Mouse (Mus musculus) heart, adult 2 months (tissue): ENCODE data around the gene Apoc1. TPM values are rescaled to one million over a fixed set of nuclear protein-coding genes. Genes with fewer than 3 reads are reported as not detected.
A peak's percentile ranks its signal among the peaks of the same experiment; 100 is the strongest.

Source experiments
- DNase-seq, 2 experiments: peaks; one replicate each; pipeline ENCODE4 v3.0.0; 2021
- H3K27ac ChIP-seq: fragments of 200-600 bp; 2 replicates; pipeline ENCODE4 v1.8.1; 2022
- H3K27me3 ChIP-seq: fragments of 200-500 bp; 2 replicates; pipeline ENCODE4 v1.6.1; 2012; ENCODE audit warnings: mild to moderate bottlenecking, low read length, inconsistent platforms, mixed read lengths; ENCODE audit not compliant: control insufficient read depth, insufficient read depth
- H3K36me3 ChIP-seq: fragments of 200-500 bp; 2 replicates; pipeline ENCODE4 v1.6.1; 2012; ENCODE audit warnings: low read length, inconsistent platforms; ENCODE audit not compliant: control insufficient read depth, insufficient read depth
- H3K4me1 ChIP-seq: fragments of 200-500 bp; 2 replicates; pipeline ENCODE4 v1.6.1; 2011; ENCODE audit warnings: low read length; ENCODE audit not compliant: control insufficient read depth, insufficient read depth
- H3K4me3 ChIP-seq: fragments of 200-600 bp; 2 replicates; pipeline ENCODE4 v1.8.1; 2022
- H3K79me2 ChIP-seq: fragments of 200-500 bp; replicated peaks from 2 replicates; pipeline ENCODE4 v1.6.1; 2012; ENCODE audit warnings: mild to moderate bottlenecking, inconsistent platforms, low read length, moderate library complexity, mixed read lengths; ENCODE audit not compliant: control insufficient read depth, insufficient read depth
- H3K9ac ChIP-seq: fragments of 200-500 bp; 2 replicates; pipeline ENCODE4 v1.6.1; 2012; ENCODE audit warnings: low read depth, mild to moderate bottlenecking, control low read depth, inconsistent platforms, low read length, mixed read lengths
- CTCF ChIP-seq: fragments of 200-600 bp; IDR thresholded peaks from 2 replicates; pipeline ENCODE4 v1.8.1; 2022; ENCODE audit warnings: antibody characterized with exemption, mild to moderate bottlenecking, moderate library complexity
- EP300 ChIP-seq: fragments of 200-500 bp; IDR thresholded peaks from 2 replicates; pipeline ENCODE4 v1.6.1; 2011; ENCODE audit warnings: low read depth, low read length, control low read depth; ENCODE audit not compliant: insufficient read depth
- POLR2A ChIP-seq: fragments of 200-500 bp; IDR thresholded peaks from 2 replicates; pipeline ENCODE4 v1.6.1; 2011; ENCODE audit warnings: mild to moderate bottlenecking, low read depth, low read length, control low read depth; ENCODE audit not compliant: insufficient read depth
- WGBS: fragments of 180-500 bp; shearing (Covaris S2); methylation state at CpG from one replicate; pipeline ENCODE4 v1.1.7; 2018; 5-methylcytosine and 5-hydroxymethylcytosine counted together
- intact Hi-C: fragments of 180-260 bp; cut with DNase I; formaldehyde crosslinking; loops from one replicate; pipeline ENCODE4 v1.15.1; 2025
- polyA plus RNA-seq: library from polyadenylated mRNA; depleted of rRNA; stranded (reverse); fragments of >200 nt; gene quantifications from 2 replicates; pipeline ENCODE4 v1.2.3, GENCODE M21; 2012; rRNA removed
- total RNA-seq, 2 experiments: library from RNA; stranded (reverse); gene quantifications; 2 replicates each; pipeline ENCODE4 v1.2.3; 2021

The Apoc1 gene
- total and polyA plus RNA-seq, 3 experiments, result 2.7 to 7.2 (median 4.2) TPM

GRCm38 (mm10) chr7:19663940-19664339, 28.5 kb downstream of the Apoc1 start:
- Histone ChIP-seq H3K4me3 (peak overlapping the region; percentile 100), H3K27me3 (no peaks in the 10 kb centered on the region), H3K4me1 (peaks cover 10% of the 10 kb centered on the region), H3K27ac (peak overlapping the region; percentile 88; the same call in 1 of the 2 replicates), H3K9ac (peak overlapping the region; percentile 94), H3K36me3 (no peaks in the 10 kb centered on the region), H3K79me2 (peaks cover 16% of the 10 kb centered on the region)
- intact Hi-C loops, result loop anchor here (5.0 kb wide), 1 partner anchor 37 kb away; the partner anchor contains the start of gene Relb
- DNase-seq, result no peak
- no peak for TF ChIP-seq POLR2A
- TF ChIP-seq EP300, result no peak
- TF ChIP-seq CTCF, result no peak
- WGBS, result 13% methylated on average over 8 of the region's 8 CpGs

- no peak overlapping the region for H3K9ac ChIP-seq
- WGBS, result 71% methylated on average over 2 of the region's 2 CpGs
- DNase-seq, result peak in 1 of 2 experiments; percentile 73
- intact Hi-C loops, result no loop called here
- no peaks in the 10 kb centered on the region for H3K27me3 ChIP-seq
- peaks cover 10% of the 10 kb centered on the region; the same call in 1 of the 2 replicates for H3K4me1 ChIP-seq
- peaks cover 2% of the 10 kb centered on the region for H3K36me3 ChIP-seq
- no peak overlapping the region for H3K4me3 ChIP-seq
- peaks cover 5% of the 10 kb centered on the region; the same call in 1 of the 2 replicates for H3K79me2 ChIP-seq
- no peak for TF ChIP-seq CTCF
- peak; percentile 91 for TF ChIP-seq EP300
- no peak overlapping the region; the same call in 1 of the 2 replicates for H3K27ac ChIP-seq
Observed at GRCm38 (mm10) chr7:19652614-19653013, 39.8 kb downstream of the Apoc1 start.

DNA sequence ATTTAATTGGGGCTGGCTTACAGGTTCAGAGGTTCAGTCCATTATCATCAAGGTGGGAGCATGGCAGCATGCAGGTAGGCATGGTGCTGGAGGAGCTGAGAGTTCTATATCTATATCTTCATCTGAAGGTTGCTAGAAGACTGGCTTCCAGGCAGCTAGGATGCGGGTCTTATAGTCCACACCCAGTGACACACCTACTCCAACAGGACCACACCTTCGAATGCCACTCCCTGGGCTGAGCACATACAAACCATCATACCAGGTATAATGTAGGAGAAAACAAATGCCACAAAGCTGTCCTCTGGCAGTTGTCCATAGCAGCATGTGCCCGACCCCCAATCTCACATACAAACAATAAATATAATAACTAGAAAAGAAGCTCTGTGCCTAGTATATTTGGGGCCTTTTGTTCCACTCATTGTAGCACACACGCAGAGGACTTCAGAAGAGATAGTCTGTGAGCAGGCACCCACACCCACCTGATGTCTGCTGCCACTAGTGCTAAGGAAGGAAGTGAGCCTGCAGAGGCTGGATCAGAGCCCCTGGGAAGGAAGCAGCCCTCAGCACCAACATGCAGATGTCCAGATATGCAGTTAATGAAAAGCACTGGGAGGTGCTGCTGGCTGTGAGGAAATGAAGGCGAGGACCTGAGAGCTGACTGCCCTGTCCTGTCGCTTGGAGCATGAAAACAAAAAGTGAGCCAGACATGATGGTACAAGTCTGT, 41.2 kb downstream of the Apoc1 start:
- H3K36me3 ChIP-seq, result peaks cover 2% of the 10 kb centered on the region
- WGBS, result 58% methylated on average over 6 of the region's 6 CpGs
- no peak overlapping the region for H3K27ac ChIP-seq

DNA sequence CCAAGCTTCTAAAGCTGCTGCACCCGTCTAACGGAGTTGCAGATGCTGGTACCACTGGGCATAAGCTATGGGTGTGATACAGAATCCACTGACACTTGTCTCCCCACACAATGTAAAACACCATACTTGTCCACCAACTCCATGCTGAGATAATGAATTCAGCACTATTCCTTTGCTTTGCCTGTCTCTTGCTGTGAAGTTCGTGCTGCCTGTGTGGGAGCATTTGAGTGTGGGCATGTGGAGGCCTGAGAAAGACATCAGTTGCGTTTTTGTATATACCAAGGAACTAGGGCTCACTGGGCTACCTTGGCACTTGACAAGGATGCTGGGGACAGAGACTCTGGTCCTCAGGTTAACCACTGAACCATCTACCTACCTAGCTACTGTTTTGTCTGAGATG, 51.2 kb downstream of the Apoc1 start:
- no peak overlapping the region for H3K9ac ChIP-seq
- no peak for DNase-seq
- H3K36me3 ChIP-seq, result no peaks in the 10 kb centered on the region
- H3K4me3 ChIP-seq, result no peak overlapping the region
- TF ChIP-seq CTCF (no peak), POLR2A (no peak), EP300 (no peak)
- intact Hi-C loops, result no loop called here
- H3K27ac ChIP-seq, result no peak overlapping the region
- no peaks in the 10 kb centered on the region for H3K27me3 ChIP-seq
- WGBS, result 98% methylated on average over 4 of the region's 4 CpGs
- H3K4me1 ChIP-seq, result no peaks in the 10 kb centered on the region
- H3K79me2 ChIP-seq, result no peaks in the 10 kb centered on the region

More for the DNA sequence above, 41.2 kb downstream of the Apoc1 start:
- H3K4me3 ChIP-seq, result no peak overlapping the region
- H3K4me1 ChIP-seq, result peaks cover 8% of the 10 kb centered on the region; the same call in 1 of the 2 replicates
- no peaks in the 10 kb centered on the region for H3K27me3 ChIP-seq
- DNase-seq, result no peak
- no peak overlapping the region for H3K9ac ChIP-seq
- TF ChIP-seq CTCF, result no peak
- no peak for TF ChIP-seq EP300
- TF ChIP-seq POLR2A, result no peak
- H3K79me2 ChIP-seq, result no peaks in the 10 kb centered on the region
- intact Hi-C loops, result no loop called here

Other genes starting within 250 kb of the Apoc1 start
- gene Mark4, start 233.8 kb downstream of the Apoc1 start, total RNA-seq, result 10 to 100 TPM; 22.4 to 27.2 TPM
- gene Mark4, start 233.8 kb downstream of the Apoc1 start, polyA plus RNA-seq, result 11.1 and 11.8 TPM in 2 replicates
- gene Exoc3l2, start 229.3 kb downstream of the Apoc1 start, total RNA-seq, result 1 to 10 TPM in 1 of 2 experiments, under 1 TPM in 1; 0.80 to 1.2 TPM
- gene Exoc3l2, start 229.3 kb downstream of the Apoc1 start, polyA plus RNA-seq, result 1.5 and 1.7 TPM in 2 replicates
- 1 to 10 TPM; 2.2 to 2.5 TPM for gene Bloc1s3, start 184.3 kb downstream of the Apoc1 start, total RNA-seq
- 3.9 and 5.4 TPM in 2 replicates for gene Bloc1s3, start 184.3 kb downstream of the Apoc1 start, polyA plus RNA-seq
- gene Trappc6a, start 184.3 kb downstream of the Apoc1 start, total RNA-seq, result 10 to 100 TPM; 32.2 to 33.5 TPM
- 32.9 and 45.0 TPM in 2 replicates for gene Trappc6a, start 184.3 kb downstream of the Apoc1 start, polyA plus RNA-seq
- not detected for gene Nkpd1, start 174.8 kb downstream of the Apoc1 start, total RNA-seq
- 0.06 TPM in 1 of 2 replicates, not detected in the other for gene Nkpd1, start 174.8 kb downstream of the Apoc1 start, polyA plus RNA-seq
- 10 to 100 TPM; 58.0 to 69.5 TPM for gene Ppp1r37, start 129.6 kb downstream of the Apoc1 start, total RNA-seq
- 56.0 and 66.4 TPM in 2 replicates for gene Ppp1r37, start 129.6 kb downstream of the Apoc1 start, polyA plus RNA-seq
- under 1 TPM; 0.42 to 0.43 TPM for gene Zfp296, start 115.4 kb downstream of the Apoc1 start, total RNA-seq
- 0.82 and 1.0 TPM in 2 replicates for gene Zfp296, start 115.4 kb downstream of the Apoc1 start, polyA plus RNA-seq
- gene Gemin7, start 115.1 kb downstream of the Apoc1 start, total RNA-seq, result 10 to 100 TPM; 48.5 to 48.6 TPM
- 75.2 and 87.3 TPM in 2 replicates for gene Gemin7, start 115.1 kb downstream of the Apoc1 start, polyA plus RNA-seq
- gene Clasrp, start 88.2 kb downstream of the Apoc1 start, total RNA-seq, result 10 to 100 TPM; 13.9 to 14.0 TPM
- gene Clasrp, start 88.2 kb downstream of the Apoc1 start, polyA plus RNA-seq, result 26.1 and 32.0 TPM in 2 replicates
- gene Relb, start 63.2 kb downstream of the Apoc1 start, total RNA-seq, result 1 to 10 TPM; 7.1 to 7.6 TPM
- gene Relb, start 63.2 kb downstream of the Apoc1 start, polyA plus RNA-seq, result 9.5 and 12.1 TPM in 2 replicates
- gene Clptm1, start 27.6 kb downstream of the Apoc1 start, total RNA-seq, result 10 to 100 TPM; 61.7 to 74.9 TPM
- 70.1 and 123 TPM in 2 replicates for gene Clptm1, start 27.6 kb downstream of the Apoc1 start, polyA plus RNA-seq
- gene Apoc2, start 14.7 kb downstream of the Apoc1 start, total RNA-seq, result under 1 TPM in 1 of 2 experiments, not detected in 1; 0.47 TPM
- not detected in 2 replicates for gene Apoc2, start 14.7 kb downstream of the Apoc1 start, polyA plus RNA-seq
- not detected for gene Gm44805, start 11.2 kb downstream of the Apoc1 start, total RNA-seq
- not detected in 2 replicates for gene Gm44805, start 11.2 kb downstream of the Apoc1 start, polyA plus RNA-seq
- not detected for gene Apoc4, start 11.2 kb downstream of the Apoc1 start, total RNA-seq
- 0.82 TPM in 1 of 2 replicates, not detected in the other for gene Apoc4, start 11.2 kb downstream of the Apoc1 start, polyA plus RNA-seq
- gene Apoe, start 6.5 kb upstream of the Apoc1 start, total RNA-seq, result 100 to 1,000 TPM; 278 to 293 TPM
- 456 and 519 TPM in 2 replicates for gene Apoe, start 6.5 kb upstream of the Apoc1 start, polyA plus RNA-seq
- gene Tomm40, start 22.8 kb upstream of the Apoc1 start, total RNA-seq, result 10 to 100 TPM; 92.7 to 98.2 TPM
- gene Tomm40, start 22.8 kb upstream of the Apoc1 start, polyA plus RNA-seq, result 81.9 and 91.2 TPM in 2 replicates
- gene Nectin2, start 57.8 kb upstream of the Apoc1 start, total RNA-seq, result 10 to 100 TPM; 30.2 to 41.4 TPM
- 29.4 and 30.7 TPM in 2 replicates for gene Nectin2, start 57.8 kb upstream of the Apoc1 start, polyA plus RNA-seq
- gene Bcam, start 78.4 kb upstream of the Apoc1 start, total RNA-seq, result 100 to 1,000 TPM; 190 to 214 TPM
- gene Bcam, start 78.4 kb upstream of the Apoc1 start, polyA plus RNA-seq, result 240 and 262 TPM in 2 replicates
- gene Cblc, start 104.1 kb upstream of the Apoc1 start, total RNA-seq, result under 1 TPM; 0.63 to 0.77 TPM
- 0.41 and 1.2 TPM in 2 replicates for gene Cblc, start 104.1 kb upstream of the Apoc1 start, polyA plus RNA-seq
- 1 to 10 TPM; 3.5 to 6.1 TPM for gene Bcl3, start 130.1 kb upstream of the Apoc1 start, total RNA-seq
- 11.9 and 14.0 TPM in 2 replicates for gene Bcl3, start 130.1 kb upstream of the Apoc1 start, polyA plus RNA-seq
- not detected for gene Gm19345, start 159.3 kb upstream of the Apoc1 start, total RNA-seq
- gene Gm19345, start 159.3 kb upstream of the Apoc1 start, polyA plus RNA-seq, result not detected in 2 replicates
- under 1 TPM in 1 of 2 experiments, not detected in 1; 0.14 TPM for gene Ceacam16, start 168.6 kb upstream of the Apoc1 start, total RNA-seq
- gene Ceacam16, start 168.6 kb upstream of the Apoc1 start, polyA plus RNA-seq, result 0.35 and 0.66 TPM in 2 replicates
- gene Ceacam19, start 195.3 kb upstream of the Apoc1 start, total RNA-seq, result not detected
- not detected in 2 replicates for gene Ceacam19, start 195.3 kb upstream of the Apoc1 start, polyA plus RNA-seq
- gene Pvr, start 228.5 kb upstream of the Apoc1 start, total RNA-seq, result 10 to 100 TPM; 20.1 to 24.5 TPM
- 18.1 and 34.0 TPM in 2 replicates for gene Pvr, start 228.5 kb upstream of the Apoc1 start, polyA plus RNA-seq